Mouse (Mus musculus) lung, postnatal 0 days (tissue): ENCODE results near the gene Eepd1.

Experiments
- CTCF ChIP-seq: IDR thresholded peaks from 2 replicates; pipeline ENCODE4 v1.5.1; 2016; ENCODE audit warnings: antibody characterized with exemption, mild to moderate bottlenecking
- EP300 ChIP-seq: IDR thresholded peaks from 2 replicates; pipeline ENCODE4 v1.6.1; 2016; ENCODE audit warnings: antibody characterized with exemption, mild to moderate bottlenecking, control low read depth

GRCm38 (mm10) chr9:25558834-25559233 lies 77.5 kb downstream of the Eepd1 start:
- TF ChIP-seq EP300, result no peak
- TF ChIP-seq CTCF, result no peak
